Mouse (Mus musculus) frontal cortex, postnatal 14 days (tissue): ENCODE measurements around the gene Plg.

Experiments
- DNase-seq, 2 experiments: peaks; one replicate each; pipeline ENCODE4 v3.0.0; 2022; ENCODE audit warnings: low spot score in 2 of 2

The Plg gene

GRCm38 (mm10) chr17:12452862-12453531 is 74.6 kb downstream of the Plg start:
- no peak for DNase-seq

GRCm38 (mm10) chr17:12453691-12454090 is 75.3 kb downstream of the Plg start:
- no peak for DNase-seq

- DNase-seq, result no peak
These were observed 76.9 kb downstream of the Plg start for GRCm38 (mm10) chr17:12455143-12455790.

DNA sequence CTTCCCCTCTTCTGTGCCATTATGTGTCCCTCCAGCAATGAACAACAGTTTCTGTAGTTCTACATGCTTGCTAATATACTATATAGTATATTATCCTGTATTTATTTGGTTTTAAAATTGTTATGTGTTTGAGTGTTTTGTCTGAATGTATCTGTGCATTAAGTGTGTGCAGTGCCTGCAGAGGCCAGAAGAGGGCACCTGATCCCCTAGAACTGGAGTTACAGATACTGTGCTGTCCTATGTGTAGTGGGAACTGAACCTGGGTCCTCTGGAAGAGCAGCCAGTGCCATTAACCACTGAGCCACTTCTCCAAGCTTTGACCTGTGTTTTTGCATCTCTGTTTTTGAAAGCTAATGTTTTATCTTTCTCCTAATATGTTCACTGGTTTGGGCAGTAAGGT is 82.8 kb downstream of the Plg start:
- no peak for DNase-seq

- DNase-seq, result no peak
These were observed 88.1 kb downstream of the Plg start for GRCm38 (mm10) chr17:12466501-12467000.

- DNase-seq, result no peak
These were observed 89.2 kb downstream of the Plg start for GRCm38 (mm10) chr17:12467642-12468041.

- no peak for DNase-seq
These were observed 90.3 kb downstream of the Plg start for GRCm38 (mm10) chr17:12468745-12469144.
